Mouse (Mus musculus) embryonic facial prominence, embryonic 13.5 days (tissue): ENCODE data around the gene Shc2. TPM values are rescaled to one million over a fixed set of nuclear protein-coding genes. Genes with fewer than 3 reads are reported as not detected.

ENCODE experiments used
- ATAC-seq: fragments of 200-750 bp; cut with Nextera tagmentation; 2 replicates; pipeline ENCODE4 v1.8.0; 2017; ENCODE audit warnings: low read depth; ENCODE audit not compliant: insufficient number of reproducible peaks, insufficient read depth, low FRiP score, low TSS enrichment
- H3K27ac ChIP-seq: fragments of 300-500 bp; sonication (generic); 2 replicates; pipeline ENCODE4 v1.5.1; 2015; ENCODE audit warnings: moderate library complexity, mild to moderate bottlenecking, inconsistent platforms
- H3K27me3 ChIP-seq: fragments of 300-500 bp; sonication (generic); 2 replicates; pipeline ENCODE4 v1.6.1; 2015; ENCODE audit warnings: mild to moderate bottlenecking, inconsistent platforms
- H3K36me3 ChIP-seq: fragments of 300-500 bp; sonication (generic); 2 replicates; pipeline ENCODE4 v1.6.1; 2015; ENCODE audit warnings: mild to moderate bottlenecking, inconsistent platforms
- H3K4me1 ChIP-seq: fragments of 300-500 bp; sonication (generic); 2 replicates; pipeline ENCODE4 v1.6.1; 2015; ENCODE audit warnings: inconsistent platforms
- H3K4me2 ChIP-seq: fragments of 300-500 bp; sonication (generic); 2 replicates; pipeline ENCODE4 v1.6.1; 2015; ENCODE audit warnings: moderate library complexity, mild to moderate bottlenecking, inconsistent platforms
- H3K4me3 ChIP-seq: fragments of 300-500 bp; sonication (generic); 2 replicates; pipeline ENCODE4 v1.5.1; 2015; ENCODE audit warnings: mild to moderate bottlenecking, inconsistent platforms
- H3K9ac ChIP-seq: fragments of 300-500 bp; sonication (generic); 2 replicates; pipeline ENCODE4 v1.6.1; 2015; ENCODE audit warnings: mild to moderate bottlenecking, inconsistent platforms
- H3K9me3 ChIP-seq: fragments of 300-500 bp; sonication (generic); 2 replicates; pipeline ENCODE4 v1.6.1; 2016; ENCODE audit warnings: inconsistent platforms
- WGBS: fragments of 180-500 bp; shearing (Covaris S2); methylation state at CpG from one replicate; pipeline ENCODE4 v1.1.7; 2015; ENCODE audit warnings: mixed read lengths; 5-methylcytosine and 5-hydroxymethylcytosine counted together
- polyA plus RNA-seq: library from polyadenylated mRNA; unstranded; fragments of >200 nt; fragmentation: Nextera tagmentation; extraction: Ambion mirVana; gene quantifications from 2 replicates; pipeline ENCODE4 v1.2.1, GENCODE M21; 2015

Gene Shc2
- polyA plus RNA-seq, 1 experiment from 2014 or later: 13.7 TPM

DNA sequence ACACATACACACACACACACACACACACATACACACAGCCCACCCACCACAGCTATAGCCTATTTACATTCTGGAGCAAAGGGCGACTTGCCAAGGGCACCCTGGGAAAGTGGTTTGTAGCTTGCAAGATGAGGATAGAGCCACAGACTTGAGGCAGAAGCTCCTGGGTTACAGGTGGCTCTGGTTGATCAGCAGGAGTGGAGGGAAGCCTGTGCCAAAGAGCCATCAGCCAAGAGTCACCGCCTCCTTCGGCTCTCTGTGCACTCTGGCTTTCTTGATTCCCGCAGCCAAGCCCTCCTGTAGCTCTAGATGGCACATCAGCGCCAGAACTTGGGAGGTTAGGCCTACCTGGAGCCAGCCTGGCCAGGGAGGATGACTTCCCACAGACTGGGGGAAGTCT is 26.4 kb downstream of the Shc2 start:
- ATAC-seq: no peak
- Histone ChIP-seq H3K9me3 (no peaks in the 10 kb centered on the region), H3K4me3 (no peak overlapping the region), H3K36me3 (no peaks in the 10 kb centered on the region), H3K27me3 (peaks cover 47% of the 10 kb centered on the region), H3K9ac (no peak overlapping the region), H3K4me1 (peaks cover 24% of the 10 kb centered on the region), H3K4me2 (no peak overlapping the region), H3K27ac (no peak overlapping the region)
- WGBS: 33% methylated on average over 5 of the region's 5 CpGs

- Histone ChIP-seq H3K27ac (no peak overlapping the region), H3K4me3 (no peak overlapping the region), H3K4me2 (no peak overlapping the region), H3K4me1 (peaks cover 24% of the 10 kb centered on the region), H3K9ac (no peak overlapping the region), H3K36me3 (no peaks in the 10 kb centered on the region), H3K9me3 (no peaks in the 10 kb centered on the region), H3K27me3 (peaks cover 42% of the 10 kb centered on the region)
- WGBS: 84% methylated on average over 3 of the region's 3 CpGs
- no peak for ATAC-seq
These were observed 28.4 kb downstream of the Shc2 start for GRCm38 (mm10) chr10:79609276-79609675.

DNA sequence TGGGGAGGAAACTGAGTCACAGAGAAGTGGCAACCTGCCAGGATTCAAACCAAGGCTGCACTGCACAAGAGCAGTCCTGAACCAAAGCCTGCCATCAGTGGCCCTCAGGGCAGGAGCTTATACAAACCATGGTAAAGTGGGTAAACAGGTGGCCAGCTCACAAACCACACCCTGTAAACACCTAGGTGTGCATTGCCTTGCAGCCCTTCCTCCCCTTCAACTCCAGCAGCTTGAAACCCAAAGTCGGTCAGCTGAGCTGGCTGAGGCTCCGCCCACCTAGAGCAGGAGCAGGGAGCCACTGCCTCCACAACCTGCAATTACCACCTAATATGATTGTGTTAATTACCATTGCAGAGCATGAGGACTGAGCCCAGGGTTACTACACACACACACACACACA is 29.8 kb downstream of the Shc2 start:
- H3K27me3 ChIP-seq: peaks cover 28% of the 10 kb centered on the region
- H3K36me3 ChIP-seq: no peaks in the 10 kb centered on the region
- H3K4me2 ChIP-seq: no peak overlapping the region
- no peak overlapping the region for H3K4me3 ChIP-seq
- no peak overlapping the region for H3K27ac ChIP-seq
- WGBS: 40% methylated on average over 2 of the region's 2 CpGs
- ATAC-seq: no peak
- peaks cover 12% of the 10 kb centered on the region for H3K4me1 ChIP-seq
- no peak overlapping the region for H3K9ac ChIP-seq
- no peaks in the 10 kb centered on the region for H3K9me3 ChIP-seq

- no peak overlapping the region for H3K4me2 ChIP-seq
- peaks cover 14% of the 10 kb centered on the region for H3K27me3 ChIP-seq
- no peak overlapping the region for H3K9ac ChIP-seq
- no peaks in the 10 kb centered on the region for H3K9me3 ChIP-seq
- H3K36me3 ChIP-seq: no peaks in the 10 kb centered on the region
- no peaks in the 10 kb centered on the region for H3K4me1 ChIP-seq
- ATAC-seq: no peak
- no peak overlapping the region for H3K4me3 ChIP-seq
- H3K27ac ChIP-seq: no peak overlapping the region
- WGBS: 55% methylated on average over 4 of the region's 4 CpGs
These were observed 31.2 kb downstream of the Shc2 start for GRCm38 (mm10) chr10:79606537-79606936.

- no peak overlapping the region for H3K4me3 ChIP-seq
- peaks cover 20% of the 10 kb centered on the region for H3K27me3 ChIP-seq
- no peaks in the 10 kb centered on the region for H3K4me1 ChIP-seq
- ATAC-seq: no peak
- no peak overlapping the region for H3K27ac ChIP-seq
- no peaks in the 10 kb centered on the region for H3K9me3 ChIP-seq
- H3K9ac ChIP-seq: no peak overlapping the region
- H3K36me3 ChIP-seq: no peaks in the 10 kb centered on the region
- 53% methylated on average over 4 of the region's 4 CpGs for WGBS
- H3K4me2 ChIP-seq: no peak overlapping the region
These were observed 39.8 kb downstream of the Shc2 start for GRCm38 (mm10) chr10:79597936-79598230.

- no peaks in the 10 kb centered on the region for H3K9me3 ChIP-seq
- H3K36me3 ChIP-seq: no peaks in the 10 kb centered on the region
- H3K4me3 ChIP-seq: no peak overlapping the region
- 23% methylated on average over 13 of the region's 13 CpGs for WGBS
- H3K4me1 ChIP-seq: no peaks in the 10 kb centered on the region
- H3K4me2 ChIP-seq: no peak overlapping the region
- H3K27ac ChIP-seq: no peak overlapping the region
- no peak for ATAC-seq
- H3K9ac ChIP-seq: no peak overlapping the region
- H3K27me3 ChIP-seq: peaks cover 20% of the 10 kb centered on the region
These were observed 40.4 kb downstream of the Shc2 start for GRCm38 (mm10) chr10:79597051-79597935.

DNA sequence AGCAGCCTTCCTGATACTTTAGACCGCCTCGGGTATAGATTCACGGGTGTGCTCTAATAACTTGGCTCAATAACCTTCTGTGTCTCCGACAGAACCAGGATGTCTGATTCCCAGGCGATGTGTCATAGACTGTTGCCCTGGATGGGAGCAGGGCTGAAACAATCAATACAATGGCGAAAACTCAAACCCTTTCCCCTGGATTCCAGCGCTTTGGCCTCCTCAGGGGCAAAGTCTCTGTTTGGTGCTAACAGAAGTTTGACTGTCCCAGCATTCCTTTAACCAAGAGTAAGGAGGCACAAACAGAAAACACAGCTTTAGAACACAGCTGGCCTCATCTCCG is 42.2 kb downstream of the Shc2 start:
- peaks cover 20% of the 10 kb centered on the region for H3K27me3 ChIP-seq
- H3K4me3 ChIP-seq: no peak overlapping the region
- H3K36me3 ChIP-seq: no peaks in the 10 kb centered on the region
- WGBS: 54% methylated on average over 8 of the region's 8 CpGs
- H3K4me2 ChIP-seq: no peak overlapping the region
- H3K9me3 ChIP-seq: no peaks in the 10 kb centered on the region
- no peak overlapping the region for H3K9ac ChIP-seq
- H3K4me1 ChIP-seq: no peaks in the 10 kb centered on the region
- H3K27ac ChIP-seq: no peak overlapping the region
- ATAC-seq: no peak

- ATAC-seq: peak; percentile 80; the same call in 1 of the 2 replicates
- 15% methylated on average over 17 of the region's 17 CpGs for WGBS
These were observed 42.7 kb downstream of the Shc2 start for GRCm38 (mm10) chr10:79594872-79595589.

GRCm38 (mm10) chr10:79594111-79594510 is 43.6 kb downstream of the Shc2 start:
- H3K36me3 ChIP-seq: no peaks in the 10 kb centered on the region
- H3K27me3 ChIP-seq: peaks cover 20% of the 10 kb centered on the region
- WGBS: 54% methylated on average over 6 of the region's 6 CpGs
- no peak overlapping the region for H3K4me2 ChIP-seq
- no peak overlapping the region for H3K4me3 ChIP-seq
- no peak overlapping the region for H3K9ac ChIP-seq
- H3K4me1 ChIP-seq: no peaks in the 10 kb centered on the region
- no peaks in the 10 kb centered on the region for H3K9me3 ChIP-seq
- no peak for ATAC-seq
- H3K27ac ChIP-seq: no peak overlapping the region

More at GRCm38 (mm10) chr10:79594872-79595589, 42.7 kb downstream of the Shc2 start:
- Histone ChIP-seq H3K4me2 (peak overlapping the region; percentile 14; the same call in 1 of the 2 replicates), H3K4me1 (no peaks in the 10 kb centered on the region), H3K9ac (no peak overlapping the region), H3K4me3 (no peak overlapping the region), H3K27me3 (peaks cover 20% of the 10 kb centered on the region), H3K36me3 (no peaks in the 10 kb centered on the region), H3K27ac (no peak overlapping the region), H3K9me3 (no peaks in the 10 kb centered on the region)

- WGBS: 93% methylated on average over 1 of the region's 1 CpGs
- H3K27ac ChIP-seq: no peak overlapping the region
- no peak for ATAC-seq
- no peaks in the 10 kb centered on the region for H3K36me3 ChIP-seq
- H3K9me3 ChIP-seq: no peaks in the 10 kb centered on the region
- peaks cover 14% of the 10 kb centered on the region for H3K27me3 ChIP-seq
- no peak overlapping the region for H3K4me3 ChIP-seq
- no peak overlapping the region for H3K4me2 ChIP-seq
- no peak overlapping the region for H3K9ac ChIP-seq
- no peaks in the 10 kb centered on the region for H3K4me1 ChIP-seq
These were observed 47.0 kb downstream of the Shc2 start for GRCm38 (mm10) chr10:79590702-79591101.

GRCm38 (mm10) chr10:79587752-79588126 is 50.0 kb downstream of the Shc2 start:
- no peak overlapping the region for H3K27ac ChIP-seq

More at GRCm38 (mm10) chr10:79587752-79588126, 50.0 kb downstream of the Shc2 start:
- no peaks in the 10 kb centered on the region for H3K4me1 ChIP-seq
- H3K36me3 ChIP-seq: no peaks in the 10 kb centered on the region
- no peak overlapping the region for H3K9ac ChIP-seq
- no peak overlapping the region for H3K4me2 ChIP-seq
- no peak for ATAC-seq
- no peak overlapping the region for H3K4me3 ChIP-seq
- 60% methylated on average over 4 of the region's 4 CpGs for WGBS
- H3K9me3 ChIP-seq: no peaks in the 10 kb centered on the region
- no peaks in the 10 kb centered on the region for H3K27me3 ChIP-seq
